Mouse (Mus musculus) thymus, postnatal 14 days (tissue): ENCODE data around the gene Lrmda.

ENCODE experiments used
- DNase-seq: peaks from one replicate; pipeline ENCODE4 v3.0.0; 2021

Gene Lrmda

DNA sequence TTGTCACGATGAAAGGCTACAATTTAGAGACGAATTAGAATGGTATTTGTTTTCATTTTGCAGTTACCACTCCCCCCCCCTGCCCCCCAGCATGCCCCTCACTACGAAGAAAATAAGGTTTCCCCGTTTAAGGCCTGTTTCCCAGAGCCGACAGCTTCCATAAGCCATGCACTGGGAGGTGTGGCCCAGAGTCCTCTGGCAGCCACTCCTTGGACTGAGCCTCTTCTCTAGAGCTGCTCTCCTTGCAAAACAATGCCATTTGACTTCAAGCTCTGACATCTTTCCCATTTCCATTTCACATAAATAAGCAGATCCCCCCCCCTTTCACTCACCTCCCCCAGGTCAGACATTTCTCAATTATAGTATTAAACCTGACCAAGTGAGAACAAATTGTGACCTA, 654.1 kb downstream of the Lrmda start:
- no peak for DNase-seq

DNA sequence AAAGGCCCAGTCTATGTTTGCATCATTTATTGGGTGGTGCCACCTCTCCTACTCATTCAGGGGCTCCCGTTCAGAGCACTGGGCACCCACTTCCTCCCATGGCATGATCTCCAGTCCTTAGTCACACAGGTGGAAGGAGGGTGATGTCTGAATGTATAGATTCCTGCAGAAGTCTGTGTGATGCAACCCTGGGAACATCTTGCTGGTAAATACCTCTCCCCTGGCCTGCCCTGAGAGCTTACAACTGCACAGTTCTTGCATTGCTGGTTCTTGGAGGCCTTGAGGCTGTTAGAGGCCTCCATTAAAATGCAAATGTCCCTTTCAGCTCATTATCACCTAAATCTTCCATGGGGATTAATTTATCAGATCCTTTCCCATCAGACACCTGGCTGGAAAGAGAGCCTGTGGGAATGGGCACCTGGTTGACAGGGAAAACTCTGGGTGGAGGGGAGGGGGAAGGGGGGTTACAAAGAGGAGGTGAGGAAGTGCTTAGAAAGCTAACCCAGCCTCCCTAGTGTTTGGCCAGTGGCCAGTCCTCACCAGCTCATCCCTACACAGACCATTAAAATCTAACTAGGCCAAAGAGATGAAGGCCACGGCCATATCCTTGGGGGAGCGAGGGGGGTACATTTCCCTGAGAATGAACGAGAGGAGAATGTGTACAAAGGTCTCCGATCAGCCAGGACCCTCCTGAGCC, 659.6 kb downstream of the Lrmda start:
- no peak for DNase-seq

DNA sequence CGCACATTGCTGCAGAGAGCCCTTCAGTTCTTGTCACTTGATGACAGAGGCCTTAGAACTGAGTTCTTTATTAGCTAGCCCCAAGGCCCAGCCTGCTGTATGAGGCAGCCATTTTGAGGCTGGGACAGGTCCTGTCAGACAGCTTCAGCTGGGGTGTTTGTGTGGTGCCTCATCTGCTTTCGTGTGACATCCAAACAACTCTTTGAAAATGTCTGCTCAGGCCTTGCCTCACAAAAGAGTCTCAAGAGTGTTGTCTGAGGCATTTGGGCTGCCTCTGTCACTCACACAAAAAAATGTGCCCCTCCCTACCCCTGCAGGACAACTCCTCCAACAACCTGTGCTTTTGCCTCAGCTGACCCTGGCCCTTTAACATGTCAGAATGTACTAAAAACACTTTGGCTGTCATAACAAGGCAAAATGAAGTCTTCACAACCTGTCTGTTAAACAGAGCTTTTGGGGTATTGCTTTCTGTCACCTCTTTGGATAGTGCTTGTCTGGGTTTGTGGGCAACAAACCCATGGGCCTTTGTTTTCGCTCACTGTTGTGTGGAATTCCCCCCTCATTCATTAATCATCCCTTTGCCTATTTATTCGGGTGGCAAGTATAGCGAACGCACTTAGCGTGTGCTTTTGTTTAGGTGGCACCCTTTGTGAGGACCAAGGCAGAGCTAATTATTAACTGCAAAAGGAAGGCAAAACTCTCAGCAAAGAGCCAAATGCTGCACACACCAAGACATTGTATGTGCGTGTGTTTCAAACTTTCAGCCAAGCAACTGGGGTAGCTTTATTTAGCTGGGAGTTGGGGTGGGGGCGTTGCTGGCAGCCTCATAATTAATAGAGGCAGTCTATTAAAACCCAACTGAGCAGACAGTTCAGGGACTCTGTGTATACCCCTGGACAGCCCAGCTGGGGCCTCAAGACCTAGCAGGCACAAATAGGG, 660.5 kb downstream of the Lrmda start:
- DNase-seq, result no peak

DNA sequence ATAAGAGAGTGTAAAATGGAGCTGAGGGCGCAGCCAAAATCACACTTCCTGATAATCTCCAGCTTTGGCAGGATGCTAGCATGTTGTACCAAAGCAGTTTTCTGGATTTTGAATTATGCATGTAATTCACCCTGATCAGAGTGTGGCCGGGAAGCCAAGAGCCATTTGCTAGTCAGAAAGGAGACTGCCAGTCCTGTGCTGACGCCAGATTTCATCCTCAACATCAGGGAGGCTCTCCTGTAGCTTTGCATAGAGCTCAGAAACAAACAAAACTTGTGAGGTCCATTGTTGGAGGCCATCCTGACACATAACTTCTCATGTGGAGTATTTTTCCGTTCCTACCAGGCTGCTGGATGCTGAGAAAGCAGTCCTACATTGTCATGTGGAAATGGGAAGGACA, 667.4 kb downstream of the Lrmda start:
- no peak for DNase-seq

DNA sequence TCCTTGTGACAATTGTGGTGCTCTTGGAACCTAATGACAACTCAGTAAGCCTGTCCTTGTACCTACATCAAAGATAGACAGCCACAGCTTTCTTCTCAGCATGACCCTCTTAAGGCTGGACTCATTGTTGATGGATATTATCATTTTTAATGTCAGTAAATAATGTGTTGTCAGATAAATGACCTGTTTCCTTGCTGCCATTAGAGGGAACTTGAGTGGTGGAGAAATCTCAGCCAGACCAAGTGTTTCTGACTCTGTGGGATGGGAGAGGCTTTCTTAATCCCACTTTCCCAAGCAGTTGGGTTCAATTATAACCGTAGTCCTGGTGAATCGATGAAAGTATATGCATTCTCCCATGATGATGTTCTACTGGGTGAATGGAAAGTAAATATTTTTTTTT, 668.9 kb downstream of the Lrmda start:
- no peak for DNase-seq

DNA sequence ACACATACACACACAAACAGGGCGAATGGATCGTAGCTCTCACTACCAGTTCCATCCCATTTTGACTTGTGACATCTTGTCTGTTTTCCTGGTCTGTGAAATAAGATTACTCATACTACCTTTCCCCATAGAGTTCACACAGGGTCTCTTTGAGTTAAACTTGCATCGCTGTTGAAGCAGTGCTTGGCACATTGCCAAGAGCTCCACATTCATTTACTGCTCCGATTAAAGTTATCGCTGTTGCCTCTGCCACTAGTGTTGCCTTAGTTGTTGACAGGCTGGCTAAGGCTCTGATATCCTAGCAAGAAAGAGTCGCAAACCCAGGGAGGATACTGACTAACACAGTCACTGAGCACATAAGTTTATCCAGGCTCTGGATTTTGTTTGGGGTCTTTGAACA, 675.9 kb downstream of the Lrmda start:
- DNase-seq, result no peak

DNA sequence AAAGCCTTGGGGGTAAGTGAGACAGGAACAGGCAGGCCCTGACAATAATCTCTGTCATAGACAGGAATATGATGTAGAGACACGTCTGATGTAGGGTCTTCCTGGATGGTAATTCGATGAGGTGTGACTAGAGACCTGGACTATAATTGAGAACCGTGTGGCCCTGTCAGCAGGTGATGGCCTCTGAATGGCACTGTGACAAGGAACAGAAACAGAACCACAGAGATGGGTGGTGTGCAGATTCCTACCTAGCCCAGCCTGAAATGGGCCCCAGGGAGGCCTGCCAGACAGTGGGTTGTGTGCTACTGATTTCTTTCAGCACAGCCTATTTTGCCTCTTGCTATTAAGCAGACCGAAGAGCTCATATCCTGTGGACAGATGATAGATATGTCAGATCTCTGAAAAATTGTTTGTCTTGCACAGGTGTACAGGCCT, 676.4 kb downstream of the Lrmda start:
- no peak for DNase-seq

DNA sequence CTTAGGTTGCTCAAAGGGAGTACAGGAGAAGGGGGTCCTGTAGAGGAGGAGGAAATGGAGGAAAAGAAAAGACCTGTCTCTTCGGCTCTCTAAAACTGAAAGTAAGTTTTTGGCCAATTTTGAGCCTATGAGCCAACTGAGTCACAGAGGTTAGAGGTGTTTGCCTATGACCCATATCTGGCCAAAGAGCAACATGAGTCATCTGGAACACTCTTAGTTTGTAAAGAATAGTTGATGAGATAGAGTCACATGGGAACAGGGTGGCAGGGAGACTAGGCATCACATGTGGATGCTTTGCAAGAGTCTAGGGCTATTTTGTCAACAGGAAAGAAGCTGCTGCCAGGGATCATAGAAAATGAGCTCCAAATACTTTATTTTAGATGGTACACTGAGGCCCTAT, 680.7 kb downstream of the Lrmda start:
- no peak for DNase-seq

DNA sequence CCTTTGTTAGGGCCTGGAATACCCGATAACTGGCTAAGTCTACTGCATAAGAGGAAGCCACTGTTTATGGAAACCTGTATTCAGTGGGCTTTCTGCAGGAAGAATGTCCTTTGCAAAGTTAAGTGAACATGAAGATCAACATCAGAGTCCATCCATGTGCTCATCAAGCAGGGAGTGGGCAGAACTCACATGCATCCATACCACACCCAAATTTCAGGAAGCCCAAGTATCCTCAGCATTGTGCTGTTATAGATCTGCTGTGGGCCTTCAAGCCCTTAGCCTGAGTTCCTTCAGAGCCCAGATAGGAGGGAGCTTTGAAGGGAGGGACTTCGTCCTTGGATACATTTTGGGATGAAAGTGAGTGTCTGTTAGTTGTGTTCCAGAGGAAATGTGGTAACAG, 681.2 kb downstream of the Lrmda start:
- DNase-seq, result no peak

DNA sequence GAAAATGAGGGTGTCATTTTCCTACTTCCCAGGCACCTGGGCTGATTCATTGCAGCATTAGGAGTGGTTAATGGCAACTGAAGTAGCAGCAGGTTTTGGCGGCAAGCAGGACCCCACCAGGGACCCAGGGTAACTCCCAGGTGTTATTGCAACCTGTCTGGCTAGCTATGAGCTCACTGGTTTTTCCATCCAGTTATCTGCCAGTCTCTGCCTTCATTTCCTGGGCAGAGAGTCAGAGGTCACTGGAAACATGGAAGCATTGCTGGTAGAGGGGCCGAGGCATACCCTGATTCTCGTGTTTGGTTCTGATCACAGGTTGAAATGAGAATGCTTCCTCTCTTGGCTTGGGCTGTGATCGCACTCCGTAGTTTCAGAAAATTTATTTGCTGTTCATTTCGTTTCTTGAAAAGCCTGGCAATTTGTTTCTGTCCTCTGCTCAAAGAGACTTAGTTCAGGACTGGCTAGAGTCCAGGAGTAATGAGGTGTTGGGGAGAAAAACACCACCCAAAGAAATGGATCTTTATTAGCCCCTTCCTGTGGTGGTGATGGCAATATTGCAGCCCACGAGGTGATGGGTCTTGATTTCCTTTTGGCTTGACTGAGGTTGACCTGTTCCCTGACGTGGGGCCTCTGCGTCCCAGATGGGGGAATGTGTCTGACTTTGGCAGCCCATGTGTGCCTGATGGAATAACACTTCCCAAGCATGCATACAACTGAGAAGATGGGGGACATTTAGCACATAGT, 688.6 kb downstream of the Lrmda start:
- DNase-seq, result no peak

DNA sequence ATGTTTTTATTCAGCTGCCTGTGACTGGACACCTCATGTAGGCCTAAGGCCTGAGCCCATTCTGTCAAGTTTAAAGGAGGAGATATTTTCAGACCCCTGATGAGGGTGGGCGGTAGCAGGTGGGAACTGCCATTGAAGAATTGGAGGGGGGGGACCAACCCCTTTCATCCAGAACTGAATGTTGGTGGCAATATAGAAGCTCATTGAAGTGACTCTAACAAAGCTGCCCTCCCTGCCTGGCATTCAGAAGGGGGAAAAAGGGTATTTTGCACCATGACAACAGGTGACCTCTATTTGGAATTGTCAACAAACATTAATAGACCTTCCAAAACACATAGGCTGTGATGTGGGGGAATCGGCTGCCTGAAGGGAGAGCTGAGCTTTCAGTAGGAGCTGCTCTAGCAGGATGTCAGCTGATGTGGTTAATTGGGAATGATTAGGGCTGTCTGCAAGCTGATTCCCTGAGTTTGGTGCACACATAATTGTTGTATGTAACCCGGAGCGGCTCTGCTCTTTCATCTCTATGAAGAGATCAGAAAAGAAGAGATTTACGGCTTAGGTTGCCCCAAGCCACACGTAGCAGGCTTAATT, 690.7 kb downstream of the Lrmda start:
- DNase-seq, result no peak

DNA sequence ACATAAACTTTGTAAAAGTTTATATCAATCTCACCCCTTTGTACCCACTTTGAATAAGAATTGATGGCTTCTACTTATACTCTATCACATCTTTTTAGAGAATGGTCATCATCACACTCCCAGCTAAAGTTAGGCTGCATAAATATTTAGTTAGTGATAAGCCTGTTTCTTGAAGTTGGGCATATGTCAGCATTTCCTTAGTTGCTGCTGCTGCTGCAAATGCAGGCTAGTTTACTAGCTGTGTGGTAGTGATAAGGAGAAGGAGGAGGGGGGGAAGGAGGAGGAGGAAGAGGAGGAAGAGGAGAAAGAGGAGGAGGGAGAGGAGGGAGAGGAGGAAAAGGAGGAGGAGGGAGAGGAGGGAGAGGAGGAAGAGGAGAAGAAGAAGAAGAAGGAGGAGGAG, 692.9 kb downstream of the Lrmda start:
- no peak for DNase-seq

DNA sequence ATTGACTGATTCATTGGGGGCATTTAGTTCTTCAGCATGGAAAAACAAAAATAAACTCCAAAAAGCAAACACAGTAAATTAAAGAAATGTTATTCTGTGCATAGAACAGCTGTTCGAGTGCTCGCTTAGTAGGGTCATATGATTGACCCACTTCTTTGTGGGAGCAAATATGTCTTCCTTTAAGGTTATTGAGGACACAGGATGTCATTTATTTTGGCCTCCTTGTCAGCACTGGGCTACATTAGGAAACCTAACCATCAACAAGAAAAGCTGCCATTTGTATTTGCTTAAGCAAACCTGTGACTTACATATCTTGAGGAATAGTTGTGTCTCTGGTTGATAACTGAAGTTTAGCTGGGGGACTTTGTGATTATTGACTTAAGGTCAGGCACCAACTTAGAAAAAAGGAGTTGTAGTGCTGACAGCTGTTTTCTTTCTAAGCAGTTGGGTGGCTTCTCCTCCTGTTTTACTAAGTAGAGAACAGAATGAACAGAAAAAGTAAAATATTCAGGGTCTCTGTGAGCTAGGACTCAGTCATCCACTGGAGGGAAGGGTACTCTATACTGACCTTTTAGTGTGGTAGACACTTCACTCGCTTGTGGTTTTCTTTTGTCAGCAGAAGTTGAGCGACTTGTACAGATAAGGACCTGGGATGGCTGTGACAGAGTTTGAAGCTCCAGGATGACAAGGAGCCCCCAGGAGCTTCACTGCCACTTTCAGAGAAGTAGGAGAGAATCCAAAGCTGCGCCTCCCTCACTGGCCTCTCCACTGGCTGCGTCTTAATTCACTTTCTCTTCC, 696.3 kb downstream of the Lrmda start:
- DNase-seq, result no peak

DNA sequence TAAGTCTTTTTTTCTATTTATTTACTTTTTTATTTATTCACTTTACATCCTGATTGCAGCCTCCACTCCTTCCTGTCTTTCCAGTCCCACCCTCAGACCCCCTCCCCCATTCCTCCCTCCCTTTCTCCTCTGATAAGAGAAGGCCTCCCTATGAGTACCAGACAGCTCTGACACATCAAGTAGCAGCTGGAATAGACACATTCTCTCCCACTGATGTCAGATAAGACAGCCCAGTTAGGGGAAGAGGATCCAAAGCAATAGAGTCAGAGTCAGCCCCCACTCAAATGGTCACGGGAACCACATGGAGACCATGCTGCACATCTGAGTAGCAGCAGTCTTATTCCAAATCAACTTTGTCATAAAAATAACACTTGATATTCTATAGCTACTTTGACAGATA, 700.5 kb downstream of the Lrmda start:
- no peak for DNase-seq

DNA sequence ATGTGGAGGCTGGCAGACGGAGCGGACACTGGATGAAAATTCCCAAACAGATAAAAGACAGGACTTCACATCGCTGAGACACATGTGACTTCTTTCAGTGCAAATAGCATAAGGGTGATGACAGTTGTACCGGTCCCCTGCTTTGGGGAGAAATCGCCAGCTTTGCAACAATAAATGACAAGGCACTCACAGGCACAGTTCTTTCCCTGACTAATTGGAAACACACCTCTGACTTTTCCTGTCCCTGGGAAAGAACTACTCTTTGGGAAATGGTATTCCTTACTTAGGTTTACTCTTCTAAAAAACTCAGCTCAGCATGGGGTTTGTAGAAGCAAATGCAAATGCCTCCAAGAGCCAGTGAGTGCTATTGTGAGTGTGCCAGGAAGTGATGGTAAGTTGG, 702.3 kb downstream of the Lrmda start:
- no peak for DNase-seq

DNA sequence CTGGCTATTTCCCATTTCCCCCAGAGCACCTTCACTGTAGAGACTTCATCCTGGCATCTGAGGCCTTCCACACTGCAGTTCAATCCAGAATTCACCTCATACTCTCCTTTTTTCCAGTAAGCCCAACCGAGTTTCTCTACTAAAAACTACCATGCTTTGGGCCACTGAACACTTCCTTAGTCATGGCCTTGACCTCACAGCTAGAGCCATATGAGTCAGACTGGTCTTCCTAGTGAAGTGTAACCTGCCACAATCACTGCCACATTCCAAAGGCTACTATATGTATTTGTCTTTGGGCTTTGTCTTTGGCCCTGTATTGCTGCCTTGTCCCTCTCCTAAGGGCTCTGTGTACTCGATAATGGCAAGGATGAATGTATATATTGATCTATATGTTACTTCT, 708.0 kb downstream of the Lrmda start:
- DNase-seq, result no peak

DNA sequence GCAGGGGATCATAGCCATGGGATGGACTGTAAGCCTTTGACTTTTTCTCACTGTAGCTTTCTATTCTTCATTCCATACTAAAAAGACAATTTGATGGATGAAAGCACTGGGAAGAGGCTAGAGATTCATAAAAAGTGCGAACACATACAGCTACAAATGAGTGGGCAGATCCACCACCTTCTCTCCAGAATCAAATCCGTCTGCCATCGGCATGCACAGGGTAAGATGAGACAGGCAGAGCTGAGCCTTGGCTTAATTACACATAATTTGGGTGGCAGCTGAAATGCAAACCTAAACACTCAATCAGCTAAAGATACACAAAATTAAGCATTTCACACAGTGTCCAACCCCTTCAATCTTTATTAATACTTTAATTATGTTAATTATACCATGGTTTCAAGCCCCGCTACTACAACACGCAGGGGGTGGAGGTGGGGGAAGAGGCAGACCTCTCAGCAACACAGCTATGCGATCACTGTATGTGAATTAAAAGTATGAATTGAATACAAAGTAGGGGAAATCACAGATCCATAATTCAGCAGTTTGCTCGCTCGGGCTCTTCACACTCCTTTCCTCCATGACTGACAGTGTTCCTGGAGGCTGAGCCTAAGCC, 709.2 kb downstream of the Lrmda start:
- no peak for DNase-seq

DNA sequence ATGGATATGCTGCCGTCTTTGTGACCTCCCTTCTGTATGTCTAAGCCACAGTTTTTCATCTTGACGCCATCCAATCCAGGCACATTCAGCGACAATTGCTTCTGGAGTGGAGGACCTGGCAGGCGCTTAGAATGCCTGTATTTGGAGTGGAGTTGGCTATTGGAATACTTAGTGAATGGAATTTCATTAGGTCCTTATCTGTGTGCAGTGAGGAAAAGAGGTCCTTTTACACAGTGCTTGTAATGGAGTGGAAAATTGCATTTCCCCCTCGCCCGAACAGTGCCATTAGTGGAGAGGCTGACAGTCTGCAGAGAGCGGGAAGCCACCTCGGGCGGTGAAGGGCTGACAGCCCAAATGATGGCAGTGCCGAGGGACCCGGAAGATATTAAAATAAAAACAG, 719.1 kb downstream of the Lrmda start:
- DNase-seq, result no peak

DNA sequence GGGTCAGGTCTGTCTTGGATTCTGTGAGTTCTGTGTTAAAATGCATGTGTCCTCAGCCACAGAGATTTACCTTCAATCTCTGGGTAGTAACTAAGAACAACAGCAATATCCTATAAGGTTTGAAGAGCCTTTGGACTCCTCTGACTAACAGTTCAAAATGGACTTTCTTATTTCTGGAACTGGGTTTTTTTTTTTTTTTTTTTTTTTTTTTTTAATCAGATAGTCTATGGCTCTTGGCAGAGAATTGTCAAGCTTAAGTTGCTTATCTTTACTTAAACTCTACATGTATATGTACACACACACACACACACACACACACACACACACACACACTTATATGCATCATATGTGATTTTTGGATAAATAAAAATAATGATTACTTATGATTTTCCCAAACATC, 723.0 kb downstream of the Lrmda start:
- no peak for DNase-seq

DNA sequence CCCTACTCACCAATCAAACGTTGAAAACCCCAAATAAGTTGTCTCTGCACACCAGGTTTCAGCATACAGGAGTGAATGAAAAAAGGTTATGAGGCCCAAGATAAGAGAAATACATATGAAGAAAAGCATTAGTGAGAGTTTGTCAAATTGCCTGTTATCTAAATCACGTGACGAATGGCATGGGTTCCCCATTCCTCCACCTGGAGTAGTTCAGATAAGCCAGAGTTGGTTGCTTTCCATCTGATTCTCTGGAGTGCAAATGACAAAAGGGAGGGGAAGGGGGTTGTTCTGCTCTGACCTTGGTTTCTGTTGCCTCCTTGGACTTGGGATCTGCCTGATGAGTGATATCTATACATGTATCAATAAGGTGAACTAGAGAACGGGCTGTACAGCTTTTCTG, 723.8 kb downstream of the Lrmda start:
- DNase-seq, result no peak

DNA sequence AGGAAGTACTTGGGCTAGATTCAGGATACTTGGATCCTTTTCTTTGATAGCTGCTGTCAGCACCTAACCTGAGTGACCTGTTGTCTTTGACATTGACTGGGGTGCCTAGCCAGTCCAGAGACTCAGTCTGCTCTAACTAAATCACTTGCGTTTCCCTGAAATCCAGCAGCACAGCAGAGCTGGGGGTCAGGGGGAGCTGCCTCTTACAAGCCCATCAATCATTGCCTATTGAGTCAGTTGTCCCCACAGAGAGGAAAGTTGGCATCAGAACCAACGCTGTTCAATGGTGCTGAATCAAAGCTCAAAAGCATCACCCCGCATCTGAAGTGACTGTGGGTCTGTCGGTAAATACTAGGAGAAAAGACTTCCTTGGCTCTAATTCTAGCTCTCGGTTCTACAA, 725.2 kb downstream of the Lrmda start:
- DNase-seq, result no peak
